Mouse (Mus musculus) right cerebral cortex, postnatal 4 days (tissue): ENCODE data around the gene Ppp1r12b.

ENCODE experiments used
- DNase-seq: peaks from one replicate; pipeline ENCODE4 v3.0.0-alpha.2; 2022

The Ppp1r12b gene

GRCm38 (mm10) chr1:134757230-134757629, 198.5 kb downstream of the Ppp1r12b start:
- DNase-seq = no peak

GRCm38 (mm10) chr1:134756190-134756873, 199.4 kb downstream of the Ppp1r12b start:
- DNase-seq = no peak

DNA sequence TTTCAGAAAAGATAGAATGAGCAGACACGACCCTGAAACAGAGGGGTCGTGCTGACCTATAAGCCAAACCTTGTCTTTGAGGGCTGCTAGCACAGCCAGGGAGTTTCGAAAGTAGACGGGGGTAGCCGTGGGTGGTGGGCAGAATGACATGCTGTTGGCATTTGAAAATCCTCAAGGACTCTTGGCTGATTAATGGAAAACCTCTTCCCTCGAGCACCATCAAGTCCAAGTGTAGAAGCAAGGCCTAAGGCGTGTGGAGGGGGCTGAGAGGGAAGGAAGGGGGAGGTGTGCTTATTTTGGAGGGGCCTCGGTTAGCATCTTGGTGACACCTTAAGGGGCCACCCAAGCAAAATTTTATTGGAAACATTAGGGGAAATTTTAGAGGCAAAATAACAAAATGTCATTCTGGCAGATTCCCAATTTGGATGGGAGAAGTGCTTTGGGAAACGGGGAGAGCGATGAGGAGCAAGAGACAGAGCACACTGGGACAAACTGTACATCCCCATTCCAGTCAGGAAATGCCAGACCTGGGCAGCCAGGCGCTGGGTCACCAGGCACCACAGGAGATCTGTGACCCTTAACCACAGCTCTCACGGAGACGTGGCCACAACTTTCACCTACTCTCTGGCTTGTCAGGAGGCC, 200.1 kb downstream of the Ppp1r12b start:
- DNase-seq = no peak

DNA sequence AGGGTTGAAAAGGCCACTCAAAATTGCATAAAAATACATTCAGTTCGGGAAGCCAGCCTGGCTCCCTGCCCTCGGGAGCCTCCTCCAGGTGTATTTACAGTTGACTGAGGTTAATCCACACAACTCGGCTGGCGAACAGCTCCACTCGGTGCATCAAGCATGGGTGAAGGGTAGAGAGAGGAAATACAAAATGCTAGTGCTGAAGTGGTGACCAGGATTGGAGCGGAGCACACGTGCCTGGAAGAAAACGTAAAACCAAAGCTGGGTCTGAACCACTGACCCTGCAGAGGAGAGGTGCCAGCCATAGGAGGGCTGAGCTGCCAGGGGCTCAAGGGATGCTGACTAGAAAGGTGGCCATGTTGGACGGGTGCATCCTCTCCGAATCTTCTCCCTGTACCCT, 200.9 kb downstream of the Ppp1r12b start:
- no peak for DNase-seq

- DNase-seq = no peak
These were observed 201.8 kb downstream of the Ppp1r12b start for GRCm38 (mm10) chr1:134753751-134754630.

- DNase-seq = no peak
These were observed 203.3 kb downstream of the Ppp1r12b start for GRCm38 (mm10) chr1:134752447-134752846.

DNA sequence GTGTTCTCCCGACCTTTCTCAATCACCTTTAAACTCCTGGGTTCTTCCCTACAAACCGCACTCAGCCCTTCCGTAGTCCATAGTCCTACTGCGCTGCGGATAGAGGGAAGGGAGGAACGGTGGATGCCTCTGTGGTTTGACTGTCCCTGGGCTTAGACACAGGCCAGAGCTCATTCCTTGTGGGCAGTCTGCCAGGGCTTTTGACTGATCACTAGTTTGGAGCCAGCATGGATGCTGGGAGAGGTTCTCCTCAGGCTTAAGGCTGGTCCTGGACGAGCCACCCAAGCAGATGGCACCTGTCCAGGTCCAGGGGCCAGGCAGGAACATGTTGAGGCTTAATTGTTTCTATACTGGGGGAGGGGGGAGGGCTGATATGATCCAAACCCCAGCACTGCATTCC, 205.9 kb downstream of the Ppp1r12b start:
- DNase-seq = peak; percentile 35

GRCm38 (mm10) chr1:134747236-134748174, 208.2 kb downstream of the Ppp1r12b start:
- DNase-seq = no peak

GRCm38 (mm10) chr1:134745648-134746047, 210.1 kb downstream of the Ppp1r12b start:
- peak; percentile 30 for DNase-seq

DNA sequence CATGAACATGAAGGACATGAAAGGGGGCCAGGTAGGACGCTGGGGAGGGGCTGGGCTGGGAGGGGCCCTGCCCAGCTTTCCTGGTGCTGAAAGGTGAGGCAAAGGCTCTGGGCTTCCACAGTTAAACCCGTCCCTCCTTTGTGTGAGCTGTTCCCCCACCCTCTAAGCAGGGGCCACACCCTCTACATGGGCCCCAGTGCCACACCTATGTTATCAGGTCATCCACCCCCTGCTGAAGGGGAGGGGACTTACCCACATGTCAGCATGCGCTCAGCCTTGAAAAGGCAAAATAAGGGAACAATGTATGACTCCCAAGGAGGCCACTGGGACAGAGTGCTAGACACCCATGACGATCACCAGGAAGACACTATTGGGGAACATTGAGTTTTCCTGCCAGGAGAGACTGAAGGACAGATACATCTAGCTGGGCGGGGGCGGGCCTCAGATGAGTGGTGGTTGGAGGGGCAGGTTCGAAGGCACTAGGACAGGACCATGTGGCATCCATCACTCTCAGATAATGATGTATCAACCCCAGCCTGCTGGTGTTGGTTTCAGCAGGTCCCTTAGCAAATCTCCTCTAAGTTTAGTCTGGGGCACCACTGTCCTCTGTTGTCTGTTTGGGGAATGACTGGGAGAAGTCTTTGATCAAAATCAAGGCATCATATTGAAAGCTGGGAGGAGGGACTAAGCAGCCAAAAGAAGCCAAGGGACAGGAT, 213.6 kb downstream of the Ppp1r12b start:
- DNase-seq = no peak

- peak; percentile 60 for DNase-seq
These were observed 214.3 kb downstream of the Ppp1r12b start for GRCm38 (mm10) chr1:134741433-134741832.

- DNase-seq = no peak
These were observed 218.3 kb downstream of the Ppp1r12b start for GRCm38 (mm10) chr1:134737463-134737862.

- DNase-seq = no peak
These were observed 222.1 kb downstream of the Ppp1r12b start for GRCm38 (mm10) chr1:134733659-134734058.

- DNase-seq = no peak
These were observed 228.5 kb downstream of the Ppp1r12b start for GRCm38 (mm10) chr1:134727256-134727655.

GRCm38 (mm10) chr1:134726480-134726879, 229.3 kb downstream of the Ppp1r12b start:
- DNase-seq = no peak

DNA sequence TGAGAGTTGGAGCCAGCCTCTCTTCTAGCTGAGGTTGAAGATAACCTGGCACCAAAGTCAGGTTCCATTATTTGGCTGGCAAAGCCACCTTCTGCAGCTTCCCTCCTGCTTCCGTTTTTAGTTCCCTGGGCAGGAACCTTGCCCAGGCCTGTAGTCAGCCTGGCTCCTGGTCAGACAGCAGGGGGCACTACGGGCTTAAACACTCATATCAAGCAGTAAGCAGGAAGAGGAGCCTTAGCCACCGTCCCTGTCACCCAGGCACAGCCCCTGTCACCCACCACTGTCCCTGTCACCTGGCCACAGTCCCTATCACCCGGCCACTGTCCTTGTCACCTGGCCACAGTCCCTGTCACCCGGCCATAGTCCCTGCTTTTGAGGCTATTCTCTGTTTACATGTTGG, 230.5 kb downstream of the Ppp1r12b start:
- DNase-seq = peak; percentile 40

DNA sequence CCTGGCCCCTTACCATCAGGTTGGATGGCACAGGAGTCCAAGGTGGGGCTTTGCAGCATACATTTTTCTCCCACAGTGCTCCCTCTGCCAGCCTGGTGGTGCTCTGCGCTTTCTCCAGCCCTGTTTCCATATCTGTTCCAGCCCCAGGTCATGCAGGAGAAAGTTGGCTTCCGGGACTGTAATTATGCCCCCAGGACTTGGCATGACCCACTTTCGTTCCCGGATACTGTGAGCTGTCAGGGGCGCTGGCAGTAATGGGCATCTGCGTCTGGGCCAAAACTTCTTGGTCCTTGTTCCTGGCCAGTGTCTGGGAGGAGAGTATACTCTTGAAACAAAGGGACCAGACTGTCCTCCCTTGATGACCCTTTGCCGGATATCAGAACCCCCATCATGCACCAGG, 232.9 kb downstream of the Ppp1r12b start:
- DNase-seq = no peak

GRCm38 (mm10) chr1:134721486-134721885, 234.3 kb downstream of the Ppp1r12b start:
- DNase-seq = no peak

DNA sequence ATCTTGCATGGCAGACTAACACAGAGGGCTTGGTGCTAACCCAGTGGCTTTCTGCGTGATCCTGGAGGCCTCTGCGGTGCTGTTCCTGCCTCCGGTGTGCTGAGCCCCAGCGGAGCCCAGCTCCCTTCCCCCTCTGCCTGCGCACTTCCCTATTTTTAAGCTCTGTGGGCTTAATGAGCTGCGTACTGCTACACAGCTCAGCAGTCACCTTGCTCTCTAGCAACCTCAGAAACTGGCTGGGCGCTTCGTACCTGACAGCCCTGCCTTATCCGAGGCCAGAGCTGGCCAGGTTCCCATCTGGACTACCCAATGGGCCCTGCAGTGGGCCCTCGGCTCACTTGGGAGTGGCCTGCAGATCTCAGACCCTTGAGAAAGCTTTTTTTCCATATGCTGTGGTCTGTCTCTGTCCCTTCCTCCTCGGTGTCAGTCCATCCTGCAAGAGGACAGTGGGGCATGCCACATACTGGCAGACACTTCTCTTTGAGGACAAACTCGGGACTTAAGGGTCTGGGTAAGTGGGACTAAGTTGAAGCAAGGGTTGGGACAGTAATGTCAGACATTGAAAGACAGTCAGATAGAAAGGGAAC, 235.9 kb downstream of the Ppp1r12b start:
- no peak for DNase-seq

GRCm38 (mm10) chr1:134715092-134715491, 240.7 kb downstream of the Ppp1r12b start:
- DNase-seq = no peak

- DNase-seq = no peak
These were observed 241.6 kb downstream of the Ppp1r12b start for GRCm38 (mm10) chr1:134714166-134714565.
